Mouse (Mus musculus): ENCODE results near the gene Olfr68. TPM values are rescaled to one million over a fixed set of nuclear protein-coding genes. Genes with fewer than 3 reads are reported as not detected.

The Olfr68 gene
- total and polyA plus RNA-seq, 3 experiments = 0.22 TPM; not detected in 2

DNA sequence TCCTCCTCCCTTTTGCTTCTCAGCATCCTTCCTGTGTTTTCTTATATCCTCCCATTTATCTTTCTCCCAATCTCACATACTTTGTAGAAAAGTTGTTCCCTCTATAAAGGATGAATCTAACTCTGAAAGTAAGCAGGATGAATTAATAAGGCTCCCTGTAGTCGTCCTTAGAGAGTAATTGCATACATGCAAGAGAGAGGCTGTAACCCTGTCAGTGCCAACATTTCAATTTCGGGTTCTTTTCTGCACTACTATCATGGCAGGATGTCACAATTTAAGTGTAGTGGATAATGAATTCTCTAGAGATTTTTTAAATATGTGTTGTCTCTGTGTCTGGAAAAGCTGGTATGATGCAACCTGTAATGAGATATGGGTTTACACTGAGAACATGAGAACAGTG, 22.3 kb downstream of the Olfr68 start, which contains the start of gene Olfr630:
Olfr630 (minus strand) TSS at position 101 of the 400 bp plus-strand sequence.
- TF ChIP-seq CTCF (IDR thresholded peaks at IDR 0.05; ENCODE audit: low read depth, low read length) = no peak
- TF ChIP-seq POLR2AphosphoS5 (IDR thresholded peaks at IDR 0.05; ENCODE audit: insufficient replicate concordance, low read depth, low read length) = no peak
- TF ChIP-seq TAL1 (conservative IDR thresholded peaks at IDR 0.05; ENCODE audit: low read depth, low read length) = no peak
- TF ChIP-seq GATA2 (IDR thresholded peaks at IDR 0.05; ENCODE audit: borderline replicate concordance, low read depth, low read length) = no peak
- no peak for TF ChIP-seq GATA1 (IDR thresholded peaks at IDR 0.05; ENCODE audit: borderline replicate concordance, low read length)
- ATAC-seq (ENCODE audit: extremely low read depth, insufficient number of reproducible peaks, low FRiP score, poor library complexity, severe bottlenecking) (no peak), DNase-seq (ENCODE audit: low spot score) (no peak)
- Histone ChIP-seq H3K4me1 (ENCODE audit: insufficient read depth, low read depth, low read length) (no peaks in the 10 kb centered on the region), H3K36me3 (replicated peaks) (no peaks in the 10 kb centered on the region), H3K4me3 (ENCODE audit: low read depth, low read length) (no peak within 1 kb of the TSS), H3K27me3 (ENCODE audit: insufficient read depth, low read length) (no peaks in the 10 kb centered on the region), H3K9me3 (replicated peaks) (no peaks in the 10 kb centered on the region)

DNA sequence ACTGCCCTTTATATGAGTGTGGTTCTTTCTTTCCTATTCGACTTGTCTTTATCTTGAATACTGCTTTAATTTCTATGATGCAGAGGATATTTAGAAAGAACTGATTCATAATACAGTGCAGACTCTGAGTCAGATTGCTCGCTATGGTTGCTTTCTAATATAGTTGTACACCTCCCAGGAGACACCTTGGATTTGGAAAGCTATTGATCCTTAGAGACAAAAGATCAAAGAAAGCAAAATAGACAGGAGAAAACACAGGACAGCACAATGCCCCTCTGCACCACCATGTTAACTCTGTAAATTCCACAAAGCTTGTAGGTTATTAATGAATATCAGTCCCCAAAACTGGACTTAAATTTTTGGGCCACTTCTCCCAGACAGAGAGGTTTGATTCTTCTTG, 34.7 kb downstream of the Olfr68 start, which contains the start of gene Olfr629:
Olfr629 (minus strand) TSS at position 101 of the 400 bp plus-strand sequence.
- Histone ChIP-seq H3K4me1 (ENCODE audit: insufficient read depth, low read depth, low read length) (no peaks in the 10 kb centered on the region), H3K9me3 (replicated peaks) (no peaks in the 10 kb centered on the region), H3K27me3 (ENCODE audit: insufficient read depth, low read length) (no peaks in the 10 kb centered on the region), H3K4me3 (ENCODE audit: low read depth, low read length) (no peak within 1 kb of the TSS), H3K36me3 (replicated peaks) (no peaks in the 10 kb centered on the region)
- ATAC-seq (ENCODE audit: extremely low read depth, insufficient number of reproducible peaks, low FRiP score, poor library complexity, severe bottlenecking) (no peak), DNase-seq (ENCODE audit: low spot score) (no peak)
- no peak for TF ChIP-seq GATA2 (IDR thresholded peaks at IDR 0.05; ENCODE audit: borderline replicate concordance, low read depth, low read length)
- no peak for TF ChIP-seq POLR2AphosphoS5 (IDR thresholded peaks at IDR 0.05; ENCODE audit: insufficient replicate concordance, low read depth, low read length)
- TF ChIP-seq TAL1 (conservative IDR thresholded peaks at IDR 0.05; ENCODE audit: low read depth, low read length) = no peak
- TF ChIP-seq GATA1 (IDR thresholded peaks at IDR 0.05; ENCODE audit: borderline replicate concordance, low read length) = no peak
- TF ChIP-seq CTCF (IDR thresholded peaks at IDR 0.05; ENCODE audit: low read depth, low read length) = no peak

DNA sequence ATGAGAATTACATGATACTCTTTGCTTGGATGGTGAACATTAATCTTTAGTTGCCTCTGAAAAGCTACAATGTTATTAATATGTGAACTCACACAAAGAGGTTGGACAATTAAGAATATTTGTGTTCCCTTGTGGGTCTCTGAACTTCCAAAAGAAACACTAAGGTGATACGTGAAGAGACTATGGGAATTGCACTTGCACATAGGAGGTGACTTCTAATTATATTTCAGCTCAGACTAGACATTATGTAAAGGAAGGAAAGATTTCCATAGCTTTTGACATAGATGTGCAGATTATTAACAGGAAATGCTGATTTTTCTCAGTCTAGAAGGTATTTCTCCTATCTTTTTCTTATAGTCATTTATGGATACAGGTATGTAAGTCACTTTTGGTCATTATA, 49.4 kb downstream of the Olfr68 start, which contains the start of gene Olfr628:
Olfr628 (plus strand) TSS at position 301 of the 400 bp plus-strand sequence.
- H3K27me3 ChIP-seq (ENCODE audit: insufficient read depth, low read length) = no peaks in the 10 kb centered on the region
- no peak for ATAC-seq (ENCODE audit: extremely low read depth, insufficient number of reproducible peaks, low FRiP score, poor library complexity, severe bottlenecking)
- no peaks in the 10 kb centered on the region for H3K36me3 ChIP-seq (replicated peaks)
- no peaks in the 10 kb centered on the region for H3K4me1 ChIP-seq (ENCODE audit: insufficient read depth, low read depth, low read length)
- no peaks in the 10 kb centered on the region for H3K9me3 ChIP-seq (replicated peaks)
- no peak within 1 kb of the TSS for H3K4me3 ChIP-seq (ENCODE audit: low read depth, low read length)
- TF ChIP-seq CTCF (IDR thresholded peaks at IDR 0.05; ENCODE audit: low read depth, low read length) (no peak), POLR2AphosphoS5 (IDR thresholded peaks at IDR 0.05; ENCODE audit: insufficient replicate concordance, low read depth, low read length) (no peak), TAL1 (conservative IDR thresholded peaks at IDR 0.05; ENCODE audit: low read depth, low read length) (no peak), GATA1 (IDR thresholded peaks at IDR 0.05; ENCODE audit: borderline replicate concordance, low read length) (no peak), GATA2 (IDR thresholded peaks at IDR 0.05; ENCODE audit: borderline replicate concordance, low read depth, low read length) (no peak)
- DNase-seq (ENCODE audit: low spot score) = no peak

Other genes starting within 250 kb of the Olfr68 start
Only the 20 nearest of the 33 such genes appear.
- gene Olfr622, start 137.0 kb downstream of the Olfr68 start, total RNA-seq (2014; fragmentation: Nextera tagmentation) = not detected in 2 replicates
- 0.16 TPM in 1 of 2 replicates, not detected in the other for gene Olfr622, start 137.0 kb downstream of the Olfr68 start, total RNA-seq (2017)
- not detected in 2 replicates for gene Olfr622, start 137.0 kb downstream of the Olfr68 start, polyA plus RNA-seq (2012)
- not detected in 2 replicates for gene Olfr623, start 116.0 kb downstream of the Olfr68 start, total RNA-seq (2014; fragmentation: Nextera tagmentation)
- gene Olfr623, start 116.0 kb downstream of the Olfr68 start, total RNA-seq (2017) = 0.05 TPM in 1 of 2 replicates, not detected in the other
- gene Olfr623, start 116.0 kb downstream of the Olfr68 start, polyA plus RNA-seq (2012) = not detected in 2 replicates
- gene Olfr624, start 108.5 kb downstream of the Olfr68 start, total RNA-seq (2014; fragmentation: Nextera tagmentation) = not detected in 2 replicates
- 0.12 and 0.22 TPM in 2 replicates for gene Olfr624, start 108.5 kb downstream of the Olfr68 start, total RNA-seq (2017)
- gene Olfr624, start 108.5 kb downstream of the Olfr68 start, polyA plus RNA-seq (2012) = not detected in 2 replicates
- not detected in 2 replicates for gene Olfr625-ps1, start 97.0 kb downstream of the Olfr68 start, total RNA-seq (2014; fragmentation: Nextera tagmentation)
- gene Olfr625-ps1, start 97.0 kb downstream of the Olfr68 start, total RNA-seq (2017) = not detected in 2 replicates
- gene Olfr625-ps1, start 97.0 kb downstream of the Olfr68 start, polyA plus RNA-seq (2012) = not detected in 2 replicates
- not detected in 2 replicates for gene Olfr243, start 65.0 kb downstream of the Olfr68 start, total RNA-seq (2014; fragmentation: Nextera tagmentation)
- not detected in 2 replicates for gene Olfr243, start 65.0 kb downstream of the Olfr68 start, total RNA-seq (2017)
- not detected in 2 replicates for gene Olfr243, start 65.0 kb downstream of the Olfr68 start, polyA plus RNA-seq (2012)
- not detected in 2 replicates for gene Olfr628, start 49.3 kb downstream of the Olfr68 start, total RNA-seq (2014; fragmentation: Nextera tagmentation)
- gene Olfr628, start 49.3 kb downstream of the Olfr68 start, total RNA-seq (2017) = 0.33 TPM in 1 of 2 replicates, not detected in the other
- not detected in 2 replicates for gene Olfr628, start 49.3 kb downstream of the Olfr68 start, polyA plus RNA-seq (2012)
- not detected in 2 replicates for gene Olfr629, start 34.8 kb downstream of the Olfr68 start, total RNA-seq (2014; fragmentation: Nextera tagmentation)
- 0.16 TPM in 1 of 2 replicates, not detected in the other for gene Olfr629, start 34.8 kb downstream of the Olfr68 start, total RNA-seq (2017)
- not detected in 2 replicates for gene Olfr629, start 34.8 kb downstream of the Olfr68 start, polyA plus RNA-seq (2012)
- not detected in 2 replicates for gene Olfr630, start 22.4 kb downstream of the Olfr68 start, total RNA-seq (2014; fragmentation: Nextera tagmentation)
- gene Olfr630, start 22.4 kb downstream of the Olfr68 start, total RNA-seq (2017) = 0.11 TPM in 1 of 2 replicates, not detected in the other
- gene Olfr630, start 22.4 kb downstream of the Olfr68 start, polyA plus RNA-seq (2012) = not detected in 2 replicates
- not detected in 2 replicates for gene Olfr69, start 8.1 kb downstream of the Olfr68 start, total RNA-seq (2014; fragmentation: Nextera tagmentation)
- gene Olfr69, start 8.1 kb downstream of the Olfr68 start, total RNA-seq (2017) = not detected in 2 replicates
- gene Olfr69, start 8.1 kb downstream of the Olfr68 start, polyA plus RNA-seq (2012) = not detected in 2 replicates
- gene Olfr67, start 12.1 kb upstream of the Olfr68 start, total RNA-seq (2014; fragmentation: Nextera tagmentation) = not detected in 2 replicates
- gene Olfr67, start 12.1 kb upstream of the Olfr68 start, total RNA-seq (2017) = not detected in 2 replicates
- 0.01 TPM in 1 of 2 replicates, not detected in the other for gene Olfr67, start 12.1 kb upstream of the Olfr68 start, polyA plus RNA-seq (2012)
- 14.8 and 396 TPM in 2 replicates for gene Hbb-bt, start 34.3 kb upstream of the Olfr68 start, total RNA-seq (2014; fragmentation: Nextera tagmentation)
- gene Hbb-bt, start 34.3 kb upstream of the Olfr68 start, total RNA-seq (2017) = 3.3 and 7.8 TPM in 2 replicates
- gene Hbb-bt, start 34.3 kb upstream of the Olfr68 start, polyA plus RNA-seq (2012) = 27.9 and 40.4 TPM in 2 replicates
- gene Hbb-bs, start 48.4 kb upstream of the Olfr68 start, total RNA-seq (2014; fragmentation: Nextera tagmentation) = 153 and 3,173 TPM in 2 replicates
- gene Hbb-bs, start 48.4 kb upstream of the Olfr68 start, total RNA-seq (2017) = 10.4 and 23.5 TPM in 2 replicates
- gene Hbb-bs, start 48.4 kb upstream of the Olfr68 start, polyA plus RNA-seq (2012) = 137 and 158 TPM in 2 replicates
- gene Hbb-bh2, start 60.8 kb upstream of the Olfr68 start, total RNA-seq (2014; fragmentation: Nextera tagmentation) = not detected in 2 replicates
- gene Hbb-bh2, start 60.8 kb upstream of the Olfr68 start, total RNA-seq (2017) = not detected in 2 replicates
- not detected in 2 replicates for gene Hbb-bh2, start 60.8 kb upstream of the Olfr68 start, polyA plus RNA-seq (2012)
- 1.6 TPM in 1 of 2 replicates, not detected in the other for gene Hbb-bh1, start 63.5 kb upstream of the Olfr68 start, total RNA-seq (2014; fragmentation: Nextera tagmentation)
- 0.41 TPM in 1 of 2 replicates, not detected in the other for gene Hbb-bh1, start 63.5 kb upstream of the Olfr68 start, total RNA-seq (2017)
- gene Hbb-bh1, start 63.5 kb upstream of the Olfr68 start, polyA plus RNA-seq (2012) = not detected in 2 replicates
- gene Hbb-y, start 73.5 kb upstream of the Olfr68 start, total RNA-seq (2014; fragmentation: Nextera tagmentation) = not detected in 2 replicates
- gene Hbb-y, start 73.5 kb upstream of the Olfr68 start, total RNA-seq (2017) = not detected in 2 replicates
- gene Hbb-y, start 73.5 kb upstream of the Olfr68 start, polyA plus RNA-seq (2012) = not detected in 2 replicates
- not detected in 2 replicates for gene Olfr66, start 106.6 kb upstream of the Olfr68 start, total RNA-seq (2014; fragmentation: Nextera tagmentation)
- 0.12 TPM in 1 of 2 replicates, not detected in the other for gene Olfr66, start 106.6 kb upstream of the Olfr68 start, total RNA-seq (2017)
- gene Olfr66, start 106.6 kb upstream of the Olfr68 start, polyA plus RNA-seq (2012) = not detected in 2 replicates
- not detected in 2 replicates for gene Olfr64, start 114.8 kb upstream of the Olfr68 start, total RNA-seq (2014; fragmentation: Nextera tagmentation)
- gene Olfr64, start 114.8 kb upstream of the Olfr68 start, total RNA-seq (2017) = 0.05 TPM in 1 of 2 replicates, not detected in the other
- not detected in 2 replicates for gene Olfr64, start 114.8 kb upstream of the Olfr68 start, polyA plus RNA-seq (2012)
- not detected in 2 replicates for gene Olfr65, start 123.8 kb upstream of the Olfr68 start, total RNA-seq (2014; fragmentation: Nextera tagmentation)
- not detected in 2 replicates for gene Olfr65, start 123.8 kb upstream of the Olfr68 start, total RNA-seq (2017)
- gene Olfr65, start 123.8 kb upstream of the Olfr68 start, polyA plus RNA-seq (2012) = not detected in 2 replicates
- gene Olfr631, start 149.1 kb upstream of the Olfr68 start, total RNA-seq (2014; fragmentation: Nextera tagmentation) = not detected in 2 replicates
- 0.33 TPM in 1 of 2 replicates, not detected in the other for gene Olfr631, start 149.1 kb upstream of the Olfr68 start, total RNA-seq (2017)
- not detected in 2 replicates for gene Olfr631, start 149.1 kb upstream of the Olfr68 start, polyA plus RNA-seq (2012)
- not detected in 2 replicates for gene Olfr632, start 154.6 kb upstream of the Olfr68 start, total RNA-seq (2014; fragmentation: Nextera tagmentation)
- gene Olfr632, start 154.6 kb upstream of the Olfr68 start, total RNA-seq (2017) = 0.16 TPM in 1 of 2 replicates, not detected in the other
- gene Olfr632, start 154.6 kb upstream of the Olfr68 start, polyA plus RNA-seq (2012) = not detected in 2 replicates

Data from G1E (cell line).